Mouse (Mus musculus): ENCODE measurements around the gene D8Ertd738e. TPM values are rescaled to one million over a fixed set of nuclear protein-coding genes. Genes with fewer than 3 reads are reported as not detected.

The D8Ertd738e gene
- total RNA-seq, 4 experiments from 2014 or later = 165 to 232 (median 189) TPM

GRCm38 (mm10) chr8:84202938-84203917 lies 46.3 kb downstream of the D8Ertd738e start:
- peak; percentile 90 for DNase-seq (ENCODE audit: low spot score)

- DNase-seq (ENCODE audit: low spot score) = peak; percentile 71
These were observed 47.1 kb downstream of the D8Ertd738e start for GRCm38 (mm10) chr8:84202466-84202865.

GRCm38 (mm10) chr8:84201545-84202245 lies 47.8 kb downstream of the D8Ertd738e start:
- peak; percentile 89 for DNase-seq (ENCODE audit: low spot score)

- peak; percentile 87 for DNase-seq (ENCODE audit: low spot score)
These were observed 48.6 kb downstream of the D8Ertd738e start for GRCm38 (mm10) chr8:84200652-84201544.

GRCm38 (mm10) chr8:84200126-84200555 lies 49.4 kb downstream of the D8Ertd738e start:
- no peak for DNase-seq (ENCODE audit: low spot score)

GRCm38 (mm10) chr8:84199348-84200125 lies 50.0 kb downstream of the D8Ertd738e start:
- no peak for DNase-seq (ENCODE audit: low spot score)

- DNase-seq (ENCODE audit: low spot score) = no peak
These were observed 50.6 kb downstream of the D8Ertd738e start for GRCm38 (mm10) chr8:84198871-84199270.

- peak; percentile 93 for DNase-seq (ENCODE audit: low spot score)
These were observed 51.4 kb downstream of the D8Ertd738e start for GRCm38 (mm10) chr8:84197922-84198774.

- DNase-seq (ENCODE audit: low spot score) = peak; percentile 96
These were observed 52.2 kb downstream of the D8Ertd738e start for GRCm38 (mm10) chr8:84197141-84197921.

Small RNA genes lying within 50 kb of the gene (microRNA-seq; reads per million reads assigned to microRNA genes)
- gene Mir23a (50,228 reads per million, percentile 98 among the genes with 10 or more reads in this experiment), gene Mir24-2 (not detected), gene Mir27a (3,401 reads per million, percentile 91 among the genes with 10 or more reads in this experiment), gene Mir3074-2 (not detected)

Other genes starting within 250 kb of the D8Ertd738e start
- gene 1700067K01Rik, start 248.2 kb downstream of the D8Ertd738e start, total RNA-seq (2022) = under 1 TPM in 3 of 4 experiments, not detected in 1; 0.25 to 0.50 (median 0.33) TPM
- 1 to 10 TPM; 1.6 to 4.0 (median 3.2) TPM for gene 2210011C24Rik, start 237.5 kb downstream of the D8Ertd738e start, total RNA-seq (2022)
- under 1 TPM; 0.11 to 0.41 (median 0.23) TPM for gene Palm3, start 228.2 kb downstream of the D8Ertd738e start, total RNA-seq (2022)
- gene Il27ra, start 207.1 kb downstream of the D8Ertd738e start, total RNA-seq (2022) = 1 to 10 TPM; 2.7 to 4.5 (median 3.1) TPM
- gene Rln3, start 204.7 kb downstream of the D8Ertd738e start, total RNA-seq (2022) = not detected
- gene Gm10643, start 184.6 kb downstream of the D8Ertd738e start, total RNA-seq (2022) = 1 to 10 TPM; 4.6 to 7.5 (median 5.4) TPM
- gene Rfx1, start 182.9 kb downstream of the D8Ertd738e start, total RNA-seq (2022) = 10 to 100 TPM in 1 of 4 experiments, 1 to 10 TPM in 3; 6.7 to 10.0 (median 9.2) TPM
- 1 to 10 TPM; 6.3 to 8.2 (median 8.0) TPM for gene Dcaf15, start 145.0 kb downstream of the D8Ertd738e start, total RNA-seq (2022)
- gene Podnl1, start 123.7 kb downstream of the D8Ertd738e start, total RNA-seq (2022) = under 1 TPM in 2 of 4 experiments, not detected in 2; 0.11 TPM
- gene Cc2d1a, start 101.8 kb downstream of the D8Ertd738e start, total RNA-seq (2022) = 10 to 100 TPM; 10.9 to 14.6 (median 12.3) TPM
- gene 4930432K21Rik, start 101.7 kb downstream of the D8Ertd738e start, total RNA-seq (2022) = 1 to 10 TPM in 1 of 4 experiments, under 1 TPM in 3; 0.17 to 1.2 (median 0.31) TPM
- 1 to 10 TPM in 3 of 4 experiments, under 1 TPM in 1; 0.98 to 1.7 (median 1.5) TPM for gene Nanos3, start 64.5 kb downstream of the D8Ertd738e start, total RNA-seq (2022)
- 1 to 10 TPM; 6.6 to 8.0 (median 7.2) TPM for gene Zswim4, start 12.7 kb downstream of the D8Ertd738e start, total RNA-seq (2022)
- 10 to 100 TPM; 10.5 to 15.0 (median 12.5) TPM for gene Mri1, start 7.6 kb upstream of the D8Ertd738e start, total RNA-seq (2022)
- 10 to 100 TPM in 2 of 4 experiments, 1 to 10 TPM in 2; 7.5 to 12.3 (median 9.8) TPM for gene Ccdc130, start 20.7 kb upstream of the D8Ertd738e start, total RNA-seq (2022)
- 1 to 10 TPM; 1.3 to 3.6 (median 2.8) TPM for gene Cacna1a, start 138.7 kb upstream of the D8Ertd738e start, total RNA-seq (2022)